Mouse (Mus musculus): ENCODE data around the gene Ptprd.

- TF ChIP-seq CTCF (IDR thresholded peaks at IDR 0.05; ENCODE audit: low read depth, low read length) (no peak), POLR2AphosphoS5 (IDR thresholded peaks at IDR 0.05; ENCODE audit: insufficient replicate concordance, low read depth, low read length) (no peak)
Observed at GRCm38 (mm10) chr4:77310127-77310788, 901.5 kb downstream of the Ptprd start.

Data from G1E (cell line).